Mouse (Mus musculus): ENCODE measurements around the gene 4932438A13Rik. TPM values are rescaled to one million over a fixed set of nuclear protein-coding genes. Genes with fewer than 3 reads are reported as not detected.

4932438A13Rik gene
- polyA plus RNA-seq (2015; fragmentation: Nextera tagmentation; extraction: Ambion mirVana): 34.3 and 37.1 TPM in 2 replicates

DNA sequence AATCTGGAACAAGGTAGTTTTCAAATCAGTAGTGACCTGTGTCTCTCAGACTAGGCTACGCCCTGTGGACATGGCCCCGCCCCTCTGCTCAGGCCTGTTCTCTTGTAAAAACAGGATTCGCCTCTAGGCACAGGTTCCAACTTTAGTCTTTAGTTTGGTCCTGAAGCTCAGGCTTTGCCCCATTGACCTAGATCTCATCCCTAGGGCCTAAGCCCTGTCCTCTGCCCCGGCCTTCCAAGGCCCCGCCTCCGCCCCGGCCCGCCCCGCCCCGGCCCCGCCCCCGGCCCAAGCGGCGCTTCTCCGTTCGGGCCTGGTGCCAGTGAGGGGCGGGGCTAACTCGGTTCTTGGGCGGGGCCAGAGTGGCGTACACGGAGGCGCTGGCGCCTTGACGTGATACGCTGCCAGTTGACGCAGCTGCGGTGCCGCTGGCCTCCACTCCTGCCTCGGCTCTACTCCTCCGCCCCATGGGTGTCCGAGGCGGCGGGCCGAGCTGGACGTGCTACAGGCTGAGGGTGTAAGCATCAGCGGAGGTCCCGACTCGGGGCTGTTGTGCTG, at the start of gene 4932438A13Rik:
TSS of gene 4932438A13Rik (plus strand) at position 384 of the 555 bp plus-strand sequence.
- H3K27me3 ChIP-seq (replicated peaks; ENCODE audit: control insufficient read depth, insufficient read depth, low read length): no peaks in the 10 kb centered on the region
- H3K4me1 ChIP-seq (ENCODE audit: control insufficient read depth, insufficient read depth, low read length): peaks cover 3% of the 10 kb centered on the region
- H3K27ac ChIP-seq (ENCODE audit: low read length): peak within 1 kb of the TSS; percentile 79
- peak within 1 kb of the TSS; percentile 58 for H3K4me2 ChIP-seq (ENCODE audit: low read depth, low read length)
- no peaks in the 10 kb centered on the region for H3K9me3 ChIP-seq (ENCODE audit: control insufficient read depth, low read length)
- peak within 1 kb of the TSS; percentile 93 for H3K4me3 ChIP-seq (ENCODE audit: low read length)
- peak within 1 kb of the TSS; percentile 89 for H3K9ac ChIP-seq (ENCODE audit: low read depth, low read length)
- peak; percentile 99 for ATAC-seq
- WGBS: under 1% methylated on average over 29 of the region's 38 CpGs
- peaks cover 9% of the 10 kb centered on the region for H3K36me3 ChIP-seq (ENCODE audit: control insufficient read depth, insufficient read depth, low read length)

DNA sequence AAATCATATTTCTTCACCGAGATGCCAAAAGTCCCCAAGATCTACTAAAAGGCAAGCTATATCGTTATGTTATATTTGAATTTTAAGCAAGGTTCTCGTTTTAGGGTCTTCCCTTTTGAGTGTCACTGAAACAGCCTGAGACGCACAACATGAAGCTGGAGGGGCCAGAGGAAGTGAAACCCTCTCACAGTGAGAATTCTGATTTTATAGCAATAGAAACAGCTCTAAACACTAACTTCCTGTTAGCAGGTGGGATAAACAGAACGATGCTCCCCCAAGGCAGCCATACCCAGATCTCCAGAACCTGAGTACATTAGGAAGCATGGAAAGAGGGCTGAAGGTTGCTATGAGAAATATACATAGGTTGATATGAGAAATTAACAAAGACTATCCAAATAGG, 46.3 kb upstream of the 4932438A13Rik start:
- Histone ChIP-seq H3K4me1 (ENCODE audit: control insufficient read depth, insufficient read depth, low read length) (no peaks in the 10 kb centered on the region), H3K36me3 (ENCODE audit: control insufficient read depth, insufficient read depth, low read length) (no peaks in the 10 kb centered on the region), H3K4me2 (ENCODE audit: low read depth, low read length) (no peak overlapping the region), H3K27ac (ENCODE audit: low read length) (no peak overlapping the region), H3K9ac (ENCODE audit: low read depth, low read length) (no peak overlapping the region), H3K27me3 (replicated peaks; ENCODE audit: control insufficient read depth, insufficient read depth, low read length) (no peaks in the 10 kb centered on the region), H3K4me3 (ENCODE audit: low read length) (no peak overlapping the region), H3K9me3 (ENCODE audit: control insufficient read depth, low read length) (no peaks in the 10 kb centered on the region)
- 85% methylated on average over 5 of the region's 5 CpGs for WGBS
- no peak for ATAC-seq

DNA sequence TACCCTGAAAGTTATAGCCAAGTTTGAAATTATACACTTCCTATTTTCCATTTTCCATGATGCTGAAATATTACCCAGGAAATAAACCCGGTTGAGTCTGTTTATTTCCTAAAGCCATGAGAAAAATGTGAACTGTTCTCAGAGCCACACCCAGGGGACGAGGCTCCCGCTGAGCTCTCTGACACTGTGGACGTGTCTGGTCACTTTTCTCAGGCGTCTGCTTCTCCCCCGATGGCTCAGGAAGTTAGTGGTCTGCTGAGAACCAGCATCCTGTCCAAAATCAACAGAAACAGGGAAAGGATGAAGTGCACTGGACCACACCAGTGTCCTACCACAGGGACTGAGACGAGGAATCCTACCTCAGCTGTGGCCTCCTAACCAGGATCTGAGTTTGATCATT, 43.5 kb upstream of the 4932438A13Rik start:
- Histone ChIP-seq H3K4me3 (ENCODE audit: low read length) (no peak overlapping the region), H3K4me1 (ENCODE audit: control insufficient read depth, insufficient read depth, low read length) (no peaks in the 10 kb centered on the region), H3K36me3 (ENCODE audit: control insufficient read depth, insufficient read depth, low read length) (no peaks in the 10 kb centered on the region), H3K9me3 (ENCODE audit: control insufficient read depth, low read length) (no peaks in the 10 kb centered on the region), H3K4me2 (ENCODE audit: low read depth, low read length) (no peak overlapping the region), H3K9ac (ENCODE audit: low read depth, low read length) (no peak overlapping the region), H3K27me3 (replicated peaks; ENCODE audit: control insufficient read depth, insufficient read depth, low read length) (no peaks in the 10 kb centered on the region), H3K27ac (ENCODE audit: low read length) (no peak overlapping the region)
- 49% methylated on average over 7 of the region's 7 CpGs for WGBS
- ATAC-seq: no peak; the same call in 1 of the 2 replicates

DNA sequence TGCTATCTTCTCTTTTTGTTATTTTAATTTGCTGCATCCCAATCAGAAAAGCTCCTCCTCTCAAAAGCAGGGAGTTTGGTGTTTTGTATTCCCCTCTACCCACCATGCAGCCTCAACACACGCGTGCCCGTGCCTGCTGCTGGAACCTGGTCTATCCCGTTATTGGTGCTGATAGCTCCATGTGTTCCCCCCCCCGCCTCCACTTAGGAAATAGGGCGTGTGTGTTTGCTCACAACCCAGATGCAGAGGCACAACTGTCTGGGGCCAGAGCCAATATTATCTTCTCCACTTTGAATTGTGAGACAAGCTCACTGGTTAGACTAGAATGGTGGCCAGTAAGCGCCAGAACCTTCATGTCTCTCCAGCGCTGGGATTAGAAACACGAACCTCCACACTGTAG, 41.9 kb upstream of the 4932438A13Rik start:
- ATAC-seq: no peak
- WGBS: 81% methylated on average over 9 of the region's 9 CpGs

DNA sequence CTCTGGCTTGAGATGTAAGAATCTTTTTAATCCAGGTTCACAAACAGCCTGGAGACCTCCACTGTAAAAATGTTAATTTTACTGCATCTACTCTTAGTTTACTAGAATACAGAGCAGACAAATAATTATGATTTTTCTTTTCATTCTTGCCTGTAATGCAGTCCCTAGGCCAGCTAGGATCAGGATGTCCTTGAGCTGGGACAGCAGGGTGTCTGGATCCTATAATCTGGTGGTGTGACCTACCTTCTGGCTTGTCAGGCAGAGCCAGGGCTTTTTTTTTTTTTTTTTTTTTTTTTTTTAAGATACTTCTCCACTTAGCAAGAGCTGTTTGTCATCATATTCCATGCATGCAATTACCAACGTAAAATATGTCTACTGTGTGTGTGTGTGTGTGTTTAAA, 37.8 kb upstream of the 4932438A13Rik start:
- H3K4me3 ChIP-seq (ENCODE audit: low read length): no peak overlapping the region
- no peaks in the 10 kb centered on the region for H3K4me1 ChIP-seq (ENCODE audit: control insufficient read depth, insufficient read depth, low read length)
- H3K9ac ChIP-seq (ENCODE audit: low read depth, low read length): no peak overlapping the region
- no peak for ATAC-seq
- no peaks in the 10 kb centered on the region for H3K27me3 ChIP-seq (replicated peaks; ENCODE audit: control insufficient read depth, insufficient read depth, low read length)
- no peaks in the 10 kb centered on the region for H3K36me3 ChIP-seq (ENCODE audit: control insufficient read depth, insufficient read depth, low read length)
- no peaks in the 10 kb centered on the region for H3K9me3 ChIP-seq (ENCODE audit: control insufficient read depth, low read length)
- WGBS: 41% methylated on average over 1 of the region's 1 CpGs
- H3K4me2 ChIP-seq (ENCODE audit: low read depth, low read length): no peak overlapping the region
- H3K27ac ChIP-seq (ENCODE audit: low read length): no peak overlapping the region

More for the DNA sequence above, 41.9 kb upstream of the 4932438A13Rik start:
- no peaks in the 10 kb centered on the region for H3K27me3 ChIP-seq (replicated peaks; ENCODE audit: control insufficient read depth, insufficient read depth, low read length)
- H3K36me3 ChIP-seq (ENCODE audit: control insufficient read depth, insufficient read depth, low read length): no peaks in the 10 kb centered on the region
- H3K9me3 ChIP-seq (ENCODE audit: control insufficient read depth, low read length): no peaks in the 10 kb centered on the region
- no peak overlapping the region for H3K4me2 ChIP-seq (ENCODE audit: low read depth, low read length)
- no peak overlapping the region for H3K4me3 ChIP-seq (ENCODE audit: low read length)
- H3K4me1 ChIP-seq (ENCODE audit: control insufficient read depth, insufficient read depth, low read length): no peaks in the 10 kb centered on the region
- H3K9ac ChIP-seq (ENCODE audit: low read depth, low read length): no peak overlapping the region
- no peak overlapping the region for H3K27ac ChIP-seq (ENCODE audit: low read length)

DNA sequence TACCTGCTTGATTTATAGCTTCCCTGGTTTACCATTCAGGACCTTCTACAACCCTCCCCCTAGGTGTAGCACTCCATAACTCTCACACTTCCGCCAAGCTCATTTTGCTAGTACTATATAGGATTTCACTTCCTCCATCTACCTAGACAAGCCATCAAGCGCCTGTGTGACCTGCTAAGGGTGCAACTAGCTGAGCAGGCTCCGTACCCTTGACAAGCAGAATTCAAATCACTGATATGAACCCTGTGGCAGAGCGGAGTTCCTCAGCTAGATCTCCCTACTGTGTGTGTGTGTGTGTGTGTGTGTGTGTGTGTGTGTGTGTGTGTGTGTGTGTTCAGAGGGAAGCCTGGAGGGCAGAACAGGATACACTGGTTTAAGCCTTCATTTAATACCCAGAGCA, 37.4 kb upstream of the 4932438A13Rik start:
- no peaks in the 10 kb centered on the region for H3K9me3 ChIP-seq (ENCODE audit: control insufficient read depth, low read length)
- H3K9ac ChIP-seq (ENCODE audit: low read depth, low read length): no peak overlapping the region
- ATAC-seq: no peak
- no peaks in the 10 kb centered on the region for H3K36me3 ChIP-seq (ENCODE audit: control insufficient read depth, insufficient read depth, low read length)
- H3K4me1 ChIP-seq (ENCODE audit: control insufficient read depth, insufficient read depth, low read length): no peaks in the 10 kb centered on the region
- no peak overlapping the region for H3K4me3 ChIP-seq (ENCODE audit: low read length)
- no peak overlapping the region for H3K27ac ChIP-seq (ENCODE audit: low read length)
- H3K27me3 ChIP-seq (replicated peaks; ENCODE audit: control insufficient read depth, insufficient read depth, low read length): no peaks in the 10 kb centered on the region
- no peak overlapping the region for H3K4me2 ChIP-seq (ENCODE audit: low read depth, low read length)
- 77% methylated on average over 4 of the region's 4 CpGs for WGBS

DNA sequence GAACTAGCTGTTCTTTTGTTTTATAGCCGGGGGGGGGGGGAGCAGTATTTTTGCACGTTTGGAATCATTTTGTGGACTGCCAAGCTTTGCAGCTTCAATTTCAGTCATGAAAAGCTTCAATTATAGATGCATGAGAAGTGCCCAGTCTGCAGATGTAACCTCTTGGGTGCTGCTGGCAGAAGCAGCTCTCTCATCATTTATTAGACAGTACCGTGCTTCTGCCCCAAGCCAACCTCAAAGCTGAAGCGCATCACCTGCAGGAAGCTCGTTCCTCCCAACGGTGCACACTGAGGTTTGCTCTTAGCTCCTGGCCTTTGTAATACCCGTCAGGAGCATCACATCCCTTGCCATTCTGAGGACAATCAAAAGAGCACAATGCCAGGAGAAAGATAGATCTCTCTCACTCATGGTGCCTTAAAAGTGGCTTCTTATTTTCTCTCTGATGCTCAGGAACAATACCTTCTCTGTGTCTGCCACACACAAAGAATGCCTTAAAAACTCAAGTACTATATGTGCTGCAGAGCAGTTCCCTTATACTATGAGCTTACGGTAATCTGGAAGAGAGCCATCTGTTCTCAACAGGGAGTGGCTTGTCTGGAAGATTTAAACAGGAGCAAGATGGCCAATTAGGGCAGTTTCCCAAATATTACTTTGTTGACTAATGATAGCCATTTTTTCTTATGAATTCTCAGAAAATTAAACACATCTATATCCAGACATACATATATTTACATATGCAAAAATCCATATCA, 35.5 kb upstream of the 4932438A13Rik start:
- no peaks in the 10 kb centered on the region for H3K4me1 ChIP-seq (ENCODE audit: control insufficient read depth, insufficient read depth, low read length)
- WGBS: 58% methylated on average over 8 of the region's 8 CpGs
- H3K9ac ChIP-seq (ENCODE audit: low read depth, low read length): no peak overlapping the region
- H3K36me3 ChIP-seq (ENCODE audit: control insufficient read depth, insufficient read depth, low read length): no peaks in the 10 kb centered on the region
- H3K27ac ChIP-seq (ENCODE audit: low read length): no peak overlapping the region
- ATAC-seq: no peak
- H3K27me3 ChIP-seq (replicated peaks; ENCODE audit: control insufficient read depth, insufficient read depth, low read length): no peaks in the 10 kb centered on the region
- no peak overlapping the region for H3K4me3 ChIP-seq (ENCODE audit: low read length)
- no peak overlapping the region for H3K4me2 ChIP-seq (ENCODE audit: low read depth, low read length)
- no peaks in the 10 kb centered on the region for H3K9me3 ChIP-seq (ENCODE audit: control insufficient read depth, low read length)

DNA sequence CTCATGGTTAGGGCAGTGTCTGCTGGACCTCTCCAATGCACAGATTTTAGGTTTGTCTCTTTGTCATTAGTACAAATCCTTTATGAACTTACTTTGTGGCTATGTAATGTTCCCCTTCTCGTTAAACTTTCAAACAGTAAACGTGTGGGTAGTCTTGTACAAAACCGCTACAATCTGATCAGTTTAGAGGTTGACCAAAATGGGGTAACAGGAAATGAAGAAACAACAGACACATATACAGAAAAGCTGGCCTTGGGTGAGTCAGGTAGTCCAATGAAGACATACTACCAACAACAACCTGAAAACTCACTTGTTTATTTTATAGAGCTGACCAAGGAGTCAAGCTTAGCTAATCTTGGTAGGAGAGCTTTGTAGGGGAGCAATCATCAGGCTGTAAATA, 32.7 kb upstream of the 4932438A13Rik start:
- Histone ChIP-seq H3K4me1 (ENCODE audit: control insufficient read depth, insufficient read depth, low read length) (no peaks in the 10 kb centered on the region), H3K27ac (ENCODE audit: low read length) (no peak overlapping the region), H3K36me3 (ENCODE audit: control insufficient read depth, insufficient read depth, low read length) (no peaks in the 10 kb centered on the region), H3K4me3 (ENCODE audit: low read length) (no peak overlapping the region), H3K9ac (ENCODE audit: low read depth, low read length) (no peak overlapping the region), H3K4me2 (ENCODE audit: low read depth, low read length) (no peak overlapping the region), H3K9me3 (ENCODE audit: control insufficient read depth, low read length) (no peaks in the 10 kb centered on the region), H3K27me3 (replicated peaks; ENCODE audit: control insufficient read depth, insufficient read depth, low read length) (no peaks in the 10 kb centered on the region)
- ATAC-seq: no peak
- WGBS: 85% methylated on average over 3 of the region's 3 CpGs

DNA sequence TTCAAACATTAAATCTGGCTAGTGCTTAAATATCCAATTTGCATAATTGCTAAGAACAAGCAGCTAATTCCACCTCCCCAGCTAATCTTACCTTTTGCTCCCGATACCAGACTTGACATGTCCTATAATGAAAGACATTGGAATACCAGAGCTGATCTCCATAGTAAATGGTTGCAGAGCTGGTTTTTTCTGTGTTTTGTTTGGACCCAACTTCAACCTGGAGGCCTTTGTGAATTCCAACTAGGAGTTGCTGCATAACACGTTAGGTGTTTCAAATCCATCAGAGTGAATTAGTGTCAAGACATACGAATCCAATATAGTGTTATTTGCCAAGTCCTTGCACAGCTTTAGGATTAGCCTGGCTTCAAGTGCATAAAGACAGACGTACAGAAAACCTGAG, 28.5 kb upstream of the 4932438A13Rik start:
- Histone ChIP-seq H3K4me1 (ENCODE audit: control insufficient read depth, insufficient read depth, low read length) (no peaks in the 10 kb centered on the region; the same call in 1 of the 2 replicates), H3K4me2 (ENCODE audit: low read depth, low read length) (no peak overlapping the region), H3K27ac (ENCODE audit: low read length) (no peak overlapping the region), H3K36me3 (ENCODE audit: control insufficient read depth, insufficient read depth, low read length) (no peaks in the 10 kb centered on the region), H3K27me3 (replicated peaks; ENCODE audit: control insufficient read depth, insufficient read depth, low read length) (no peaks in the 10 kb centered on the region), H3K9ac (ENCODE audit: low read depth, low read length) (no peak overlapping the region), H3K4me3 (ENCODE audit: low read length) (no peak overlapping the region), H3K9me3 (ENCODE audit: control insufficient read depth, low read length) (no peaks in the 10 kb centered on the region)
- ATAC-seq: no peak
- 85% methylated on average over 4 of the region's 4 CpGs for WGBS
